Mouse (Mus musculus) hematopoietic stem cell, adult 5-6 weeks (primary cell): Measurements from ENCODE around the gene Aqp2. TPM values are rescaled to one million over a fixed set of nuclear protein-coding genes. Genes with fewer than 3 reads are reported as not detected.

Experiments
- ATAC-seq, 2 experiments: fragments of 125-278 bp in 1 of 2; replicated peaks in 1 of 2; 2 replicates each; pipeline ENCODE4 v1.8.0; 2016 to 2017; ENCODE audit warnings: inconsistent platforms in 2 of 2, mild to moderate bottlenecking in 2 of 2, moderate number of reproducible peaks in 2 of 2, low read depth in 1 of 2, moderate TSS enrichment in 1 of 2; ENCODE audit not compliant: low FRiP score in 2 of 2, poor library complexity in 2 of 2, severe bottlenecking in 2 of 2, insufficient read depth in 1 of 2, low TSS enrichment in 1 of 2
- total RNA-seq: library from RNA; stranded (forward); fragments of 172-1452, 232-1000 nt; gene quantifications from 2 replicates; pipeline ENCODE4 v1.2.3, GENCODE M21; 2017

Gene Aqp2
- not detected in 2 replicates for total RNA-seq

DNA sequence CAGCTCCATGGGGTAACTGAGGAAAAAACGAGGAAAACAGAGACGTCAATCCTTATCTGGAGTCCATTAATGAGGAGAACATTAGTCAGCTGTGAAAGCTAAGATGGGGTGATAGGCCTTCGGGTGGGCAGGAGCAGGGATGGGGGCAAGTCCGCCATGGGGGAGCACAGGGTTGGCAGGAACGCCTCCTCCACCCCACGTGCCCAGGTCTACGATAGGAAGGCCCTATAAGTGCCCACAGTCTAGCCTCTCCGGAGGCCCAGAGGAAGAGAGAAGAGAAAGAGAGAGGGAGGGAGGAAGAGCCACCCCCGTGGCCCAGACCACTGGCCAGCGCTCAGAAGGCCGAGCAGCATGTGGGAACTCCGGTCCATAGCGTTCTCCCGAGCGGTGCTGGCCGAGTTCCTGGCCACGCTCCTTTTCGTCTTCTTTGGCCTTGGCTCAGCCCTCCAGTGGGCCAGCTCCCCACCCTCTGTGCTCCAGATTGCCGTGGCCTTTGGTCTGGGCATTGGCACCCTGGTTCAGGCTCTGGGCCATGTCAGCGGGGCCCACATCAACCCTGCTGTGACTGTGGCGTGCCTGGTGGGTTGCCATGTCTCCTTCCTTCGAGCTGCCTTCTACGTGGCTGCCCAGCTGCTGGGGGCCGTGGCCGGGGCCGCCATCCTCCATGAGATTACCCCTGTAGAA is at the start of gene Aqp2:
TSS of gene Aqp2 (plus strand) at position 254 of the 684 bp plus-strand sequence.
- no peak for ATAC-seq

DNA sequence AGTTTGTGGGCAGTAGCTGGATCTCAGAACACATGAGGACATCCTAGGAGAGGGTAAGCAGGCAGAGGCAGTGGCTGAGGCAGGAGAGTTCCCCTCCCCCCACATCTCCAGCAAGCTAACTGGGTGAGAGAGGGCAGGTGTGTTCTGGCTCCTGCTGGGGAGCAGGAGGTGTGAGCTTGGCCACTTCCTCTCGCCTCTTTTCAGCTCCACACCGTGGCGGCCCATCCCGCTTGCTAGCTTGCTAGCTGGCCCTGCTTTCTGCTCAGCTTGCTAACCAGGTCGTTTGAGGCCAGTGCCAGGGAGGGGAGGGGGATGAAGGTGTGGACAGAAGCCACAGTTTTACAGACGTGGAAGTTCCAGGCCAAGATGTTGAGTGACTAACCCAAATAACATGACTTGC is 47.7 kb upstream of the Aqp2 start:
- ATAC-seq = no peak

DNA sequence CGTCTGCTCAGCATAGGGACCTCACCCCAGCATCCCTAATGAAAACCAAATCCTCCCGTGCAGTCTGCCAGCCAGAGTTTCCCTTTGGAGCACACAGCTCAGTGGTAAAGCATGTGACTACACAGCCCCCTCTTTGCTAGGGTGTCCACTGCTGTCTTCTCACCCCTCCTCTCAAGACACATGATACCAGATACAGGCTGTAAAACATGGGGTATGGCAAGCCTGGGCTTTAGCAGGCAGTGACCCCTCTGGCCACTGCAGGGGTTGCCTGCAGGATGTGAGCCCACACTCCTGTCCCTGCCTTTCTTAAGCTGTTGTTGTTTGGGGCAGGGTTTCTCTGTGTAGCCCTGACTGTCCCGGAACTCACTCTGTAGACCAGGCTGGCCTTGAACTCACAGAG is 46.8 kb upstream of the Aqp2 start:
- ATAC-seq = no peak

DNA sequence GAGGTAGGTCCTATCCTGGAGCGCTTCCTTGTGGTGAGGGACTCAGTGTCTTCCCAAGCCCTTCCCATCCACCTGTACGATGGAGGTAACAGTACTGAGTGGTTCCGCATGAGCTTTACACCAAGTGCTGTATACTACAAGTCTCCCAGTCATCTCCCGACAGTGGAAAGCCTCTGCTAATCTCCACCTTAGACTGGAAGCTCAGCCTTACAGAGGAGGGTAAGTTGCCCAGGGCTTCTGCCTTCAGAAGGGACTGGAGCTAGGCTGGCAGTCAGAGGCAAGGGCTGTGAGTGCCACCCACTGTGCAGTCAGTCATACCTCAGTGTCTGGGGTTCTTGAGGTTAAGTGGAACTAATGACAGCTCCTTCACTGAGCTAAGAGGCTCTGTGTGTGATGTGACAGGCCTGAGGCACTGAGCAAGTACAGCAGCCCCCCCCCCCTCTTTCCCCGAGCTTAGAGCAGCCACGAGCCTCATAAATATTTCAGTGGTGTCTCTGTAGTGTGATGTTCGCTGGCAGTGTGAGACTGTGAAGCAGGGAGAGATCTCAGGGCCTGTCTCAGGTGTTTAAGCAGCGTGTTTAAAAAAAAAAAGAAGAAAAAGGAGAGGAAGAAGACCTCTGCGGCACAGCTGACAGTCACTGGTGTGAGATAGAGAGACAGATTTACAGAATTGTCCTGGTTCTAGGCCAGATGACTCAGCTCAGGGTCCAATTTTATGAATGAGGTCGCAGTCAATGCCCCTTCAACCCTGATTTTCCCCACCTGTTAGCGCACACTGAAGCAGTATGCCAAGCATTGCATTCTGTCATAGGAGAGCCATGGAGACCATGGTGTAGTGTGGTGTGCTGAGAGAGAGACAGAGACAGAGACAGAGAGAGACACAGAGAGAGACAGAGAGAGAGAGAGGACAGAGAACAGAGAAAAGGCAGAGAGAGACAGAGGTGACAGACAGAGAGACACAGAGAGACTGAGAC is 41.7 kb upstream of the Aqp2 start:
- ATAC-seq = no peak

- no peak for ATAC-seq
These were observed 39.0 kb upstream of the Aqp2 start for GRCm38 (mm10) chr15:99539891-99540290.

GRCm38 (mm10) chr15:99544047-99544446 is 34.8 kb upstream of the Aqp2 start:
- ATAC-seq = no peak

GRCm38 (mm10) chr15:99546596-99546995 is 32.3 kb upstream of the Aqp2 start:
- no peak for ATAC-seq

GRCm38 (mm10) chr15:99547732-99548131 is 31.1 kb upstream of the Aqp2 start:
- no peak for ATAC-seq

DNA sequence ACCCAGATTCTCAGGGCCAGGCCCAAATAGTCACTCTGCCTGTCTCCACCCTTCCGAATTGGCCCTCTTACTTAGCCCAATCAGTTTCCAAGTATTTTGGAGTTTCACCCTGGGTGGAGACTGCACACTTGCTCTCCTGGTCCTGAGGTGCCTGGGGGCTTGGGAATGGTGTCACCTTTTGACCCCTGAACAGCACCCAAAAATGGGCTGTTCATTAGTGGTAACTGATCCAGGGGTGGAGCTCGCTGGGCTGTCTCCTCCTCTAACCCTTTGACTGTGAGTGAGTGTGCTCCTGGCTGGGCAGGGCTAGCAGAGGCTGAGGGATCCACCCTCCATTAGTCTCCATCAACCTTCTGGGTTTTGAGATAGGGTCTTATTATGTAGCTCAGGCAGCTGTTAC is 29.0 kb upstream of the Aqp2 start:
- ATAC-seq = no peak

DNA sequence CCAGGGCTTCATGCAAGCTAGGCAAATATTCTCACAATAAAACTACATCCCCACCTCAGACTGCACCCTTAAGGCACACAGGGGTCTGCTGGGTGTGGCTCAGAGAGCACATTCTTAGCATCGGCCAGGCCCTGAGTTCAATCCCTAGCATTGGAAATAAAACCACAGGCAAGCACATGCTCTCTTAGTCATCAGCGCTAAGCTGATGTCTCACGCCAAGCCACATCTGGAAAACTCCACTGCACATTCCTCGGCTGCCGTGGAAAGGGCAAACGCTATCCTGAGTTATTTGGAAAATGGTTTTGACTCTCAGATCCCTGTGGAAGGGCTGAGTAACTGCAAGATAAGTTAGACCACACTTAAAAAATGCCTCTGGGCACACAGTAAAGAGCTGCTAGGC is 25.1 kb upstream of the Aqp2 start:
- no peak for ATAC-seq

- no peak for ATAC-seq
These were observed 19.9 kb upstream of the Aqp2 start for GRCm38 (mm10) chr15:99558947-99559346.

GRCm38 (mm10) chr15:99560246-99560645 is 18.6 kb upstream of the Aqp2 start:
- no peak for ATAC-seq

GRCm38 (mm10) chr15:99567371-99567770 is 11.5 kb upstream of the Aqp2 start:
- ATAC-seq = no peak

GRCm38 (mm10) chr15:99568682-99569081 is 10.2 kb upstream of the Aqp2 start:
- no peak for ATAC-seq

- no peak for ATAC-seq
These were observed 9.7 kb upstream of the Aqp2 start for GRCm38 (mm10) chr15:99569123-99569522.

DNA sequence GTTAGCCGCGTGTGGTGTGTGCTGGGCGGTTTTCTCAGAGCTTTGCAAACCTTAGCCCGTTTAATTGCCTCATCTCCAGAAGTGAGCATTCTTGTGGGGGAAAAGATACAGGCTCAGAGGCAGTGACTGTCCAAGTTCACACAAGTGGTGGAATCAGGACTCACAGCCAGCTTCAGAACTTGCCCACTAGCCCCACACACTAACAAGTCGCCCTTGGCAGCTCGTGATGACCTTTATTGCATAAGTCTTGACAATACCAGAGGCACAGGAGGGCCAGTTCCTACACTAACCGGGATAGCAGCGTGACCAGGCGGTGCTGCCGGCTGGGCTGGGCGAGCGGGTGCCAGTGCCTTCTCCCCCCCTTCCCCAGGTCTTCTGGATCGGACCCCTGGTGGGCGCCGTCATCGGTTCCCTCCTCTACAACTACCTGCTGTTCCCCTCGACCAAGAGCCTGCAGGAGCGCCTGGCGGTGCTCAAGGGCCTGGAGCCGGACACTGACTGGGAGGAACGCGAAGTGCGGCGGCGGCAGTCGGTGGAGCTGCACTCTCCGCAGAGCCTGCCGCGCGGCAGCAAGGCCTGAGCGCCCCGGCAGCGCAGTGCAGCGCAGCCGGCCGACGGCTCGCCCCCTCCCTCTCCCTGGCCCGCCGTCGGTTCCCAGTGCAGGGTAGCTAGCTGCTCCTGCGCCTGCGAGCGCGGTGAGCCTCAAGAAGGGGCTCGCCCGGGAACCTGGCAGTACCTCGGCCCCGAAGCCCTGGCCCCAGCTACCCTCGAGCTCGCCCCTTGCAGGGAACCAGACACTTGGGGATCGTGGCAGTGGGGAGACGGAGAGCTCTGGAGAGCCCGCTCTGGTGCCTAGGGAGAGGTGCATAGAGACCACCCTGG is 4.8 kb downstream of the Aqp2 start:
- ATAC-seq = peak in 1 of 2 experiments; percentile 31; a peak in 3 of 4 replicates

- 0 out of 4 replicates have a peak, but pooled peaks of 1 of the 2 experiments have one; percentile 21 for ATAC-seq
These were observed 5.8 kb downstream of the Aqp2 start for GRCm38 (mm10) chr15:99584407-99585202.
